Mouse (Mus musculus) thymus, postnatal 0 days (tissue): ENCODE results near the gene Kctd19. TPM values are rescaled to one million over a fixed set of nuclear protein-coding genes. Genes with fewer than 3 reads are reported as not detected.

Source experiments
- DNase-seq: peaks from one replicate; pipeline ENCODE4 v3.0.0-alpha.2; 2015; ENCODE audit warnings: low spot score
- polyA plus RNA-seq: library from polyadenylated mRNA; unstranded; fragments of >200 nt; fragmentation: Nextera tagmentation; extraction: Ambion mirVana; gene quantifications from 2 replicates; pipeline ENCODE4 v1.2.1, GENCODE M21; 2015

The Kctd19 gene
- polyA plus RNA-seq, 1 experiment from 2014 or later = 0.04 TPM

DNA sequence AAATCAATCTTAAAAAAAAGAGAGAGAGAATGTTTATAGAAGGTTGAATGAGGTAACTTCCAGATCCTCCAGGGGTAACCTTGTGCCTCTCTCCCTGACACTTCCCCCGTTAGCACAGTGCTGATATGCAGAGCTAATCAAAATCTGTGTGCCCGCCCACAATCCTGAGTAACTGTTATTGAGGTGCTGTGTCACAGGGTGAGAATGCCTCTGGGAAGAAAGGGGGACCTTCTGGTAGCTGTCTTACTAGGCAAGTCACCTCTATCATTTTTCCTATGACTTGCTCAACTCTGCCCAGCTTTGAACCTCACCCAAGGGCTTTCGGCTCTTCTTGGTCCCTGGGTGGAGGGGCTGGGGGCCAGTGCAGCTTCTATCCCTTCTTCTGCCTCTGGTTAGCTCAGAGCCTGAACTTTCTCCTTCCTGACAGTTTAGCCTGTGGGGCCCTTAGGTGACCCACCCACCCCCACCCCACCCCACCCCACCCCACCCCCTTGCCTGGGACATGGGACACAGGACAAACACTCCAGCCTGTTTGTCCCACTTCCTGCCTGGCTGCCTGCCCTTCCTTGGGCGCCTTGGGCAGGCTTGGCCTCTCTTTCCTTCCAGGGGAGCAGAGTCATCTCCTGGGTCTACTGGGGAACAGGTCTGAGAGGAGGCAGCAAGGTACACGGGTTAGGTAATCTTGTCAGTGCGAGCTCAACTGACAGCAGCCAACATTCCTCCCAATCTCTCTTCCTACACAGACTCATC is 73.2 kb downstream of the Kctd19 start:
- DNase-seq = no peak

DNA sequence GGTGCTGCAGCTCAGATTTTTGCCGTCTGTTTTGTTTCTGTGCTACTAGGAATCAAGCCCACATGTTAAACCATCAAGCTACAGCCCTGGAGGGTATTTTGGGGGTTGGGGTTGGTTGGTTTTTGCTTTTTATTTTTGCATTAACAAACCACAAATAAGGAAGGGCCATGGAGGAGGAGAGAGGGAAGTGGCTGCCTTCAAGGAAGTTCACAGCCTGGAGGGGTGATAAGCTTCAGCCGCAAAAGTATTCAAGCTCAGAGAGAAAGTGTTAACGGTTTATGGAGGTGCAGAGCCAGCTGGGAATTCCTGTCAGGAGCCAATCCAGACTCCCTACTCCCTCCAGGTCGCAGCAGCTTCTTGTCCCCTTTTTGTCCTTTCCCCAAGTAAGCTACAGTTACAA is 74.3 kb downstream of the Kctd19 start:
- no peak for DNase-seq

DNA sequence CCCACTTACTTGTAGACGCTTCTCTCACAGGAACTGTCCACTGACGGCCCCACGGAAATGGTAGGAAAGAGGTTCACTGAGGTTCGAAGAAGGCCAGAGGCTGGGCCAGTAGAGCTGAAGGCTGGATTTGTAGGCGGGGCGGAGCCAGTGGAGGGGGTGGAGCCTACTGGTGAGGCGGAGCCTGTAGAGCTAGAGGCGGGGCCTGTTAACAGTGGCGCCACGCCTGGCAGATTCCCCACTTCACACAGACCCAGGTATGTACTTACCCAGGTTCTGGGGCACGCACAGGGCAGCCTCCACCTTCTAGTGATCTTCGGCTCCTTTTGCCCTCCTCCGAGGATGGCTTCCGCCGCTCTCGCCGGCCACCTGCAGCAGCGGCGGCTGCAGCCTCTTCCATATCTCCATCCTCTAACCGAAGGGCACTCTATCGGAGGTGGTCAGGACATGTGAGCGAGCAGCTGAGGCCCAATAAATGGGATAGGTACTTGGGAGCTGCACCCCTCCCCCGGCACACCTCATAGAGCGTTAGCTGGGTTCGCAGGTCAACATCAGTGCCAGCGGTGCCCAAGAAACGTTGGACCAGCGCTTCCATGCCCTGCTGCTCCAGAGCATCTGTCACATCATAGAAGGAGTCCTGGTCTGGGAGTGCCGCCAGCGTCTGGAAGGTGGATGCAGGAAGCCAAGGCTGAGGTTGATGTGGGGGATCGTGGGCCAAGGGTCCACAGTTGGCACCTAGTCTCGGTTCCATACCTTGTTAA is 76.8 kb downstream of the Kctd19 start:
- no peak for DNase-seq

Other genes starting within 250 kb of the Kctd19 start
- gene Cbfb, start 242.8 kb downstream of the Kctd19 start, polyA plus RNA-seq = 68.5 and 77.3 TPM in 2 replicates
- 18.1 and 18.6 TPM in 2 replicates for gene D230025D16Rik, start 188.4 kb downstream of the Kctd19 start, polyA plus RNA-seq
- 4.9 and 5.6 TPM in 2 replicates for gene B3gnt9, start 158.3 kb downstream of the Kctd19 start, polyA plus RNA-seq
- gene Tradd, start 148.9 kb downstream of the Kctd19 start, polyA plus RNA-seq = 51.0 and 57.0 TPM in 2 replicates
- gene Fbxl8, start 148.9 kb downstream of the Kctd19 start, polyA plus RNA-seq = 7.6 and 8.2 TPM in 2 replicates
- gene Hsf4, start 143.7 kb downstream of the Kctd19 start, polyA plus RNA-seq = not detected in 2 replicates
- 0.42 and 0.47 TPM in 2 replicates for gene Nol3, start 137.4 kb downstream of the Kctd19 start, polyA plus RNA-seq
- 3.2 and 4.2 TPM in 2 replicates for gene 4931428F04Rik, start 123.6 kb downstream of the Kctd19 start, polyA plus RNA-seq
- gene Exoc3l, start 117.4 kb downstream of the Kctd19 start, polyA plus RNA-seq = 4.0 and 5.1 TPM in 2 replicates
- gene E2f4, start 115.8 kb downstream of the Kctd19 start, polyA plus RNA-seq = 81.7 and 103 TPM in 2 replicates
- gene Elmo3, start 107.9 kb downstream of the Kctd19 start, polyA plus RNA-seq = 9.3 and 9.4 TPM in 2 replicates
- 2.1 and 4.3 TPM in 2 replicates for gene Lrrc29, start 87.2 kb downstream of the Kctd19 start, polyA plus RNA-seq
- 145 and 149 TPM in 2 replicates for gene Tmem208, start 87.1 kb downstream of the Kctd19 start, polyA plus RNA-seq
- gene Fhod1, start 65.5 kb downstream of the Kctd19 start, polyA plus RNA-seq = 0.85 and 1.1 TPM in 2 replicates
- gene Slc9a5, start 64.7 kb downstream of the Kctd19 start, polyA plus RNA-seq = 0.48 and 0.60 TPM in 2 replicates
- gene Plekhg4, start 40.2 kb downstream of the Kctd19 start, polyA plus RNA-seq = 0.09 and 0.21 TPM in 2 replicates
- 0.28 and 0.47 TPM in 2 replicates for gene Lrrc36, start 69 bp upstream of the Kctd19 start, polyA plus RNA-seq
- 31.9 and 42.4 TPM in 2 replicates for gene Tppp3, start 58.0 kb upstream of the Kctd19 start, polyA plus RNA-seq
- 5.8 and 6.9 TPM in 2 replicates for gene Zdhhc1, start 83.4 kb upstream of the Kctd19 start, polyA plus RNA-seq
- 0.26 and 0.28 TPM in 2 replicates for gene Hsd11b2, start 105.3 kb upstream of the Kctd19 start, polyA plus RNA-seq
- gene Atp6v0d1, start 152.5 kb upstream of the Kctd19 start, polyA plus RNA-seq = 97.3 and 105 TPM in 2 replicates
- 28.5 and 30.8 TPM in 2 replicates for gene Ripor1, start 191.8 kb upstream of the Kctd19 start, polyA plus RNA-seq
- 213 and 255 TPM in 2 replicates for gene Ctcf, start 223.1 kb upstream of the Kctd19 start, polyA plus RNA-seq
- gene Agrp, start 223.9 kb upstream of the Kctd19 start, polyA plus RNA-seq = 1.2 TPM in 2 replicates